Mouse (Mus musculus): ENCODE measurements around the gene Rbm45.

Rbm45 gene

GRCm38 (mm10) chr2:76378646-76379045 is 8.9 kb downstream of the Rbm45 start:
- DNase-seq (ENCODE audit: low read depth, low spot score) = no peak

- DNase-seq (ENCODE audit: low read depth, low spot score) = peak; percentile 64
Observed at GRCm38 (mm10) chr2:76386531-76386930, 16.7 kb downstream of the Rbm45 start.

- no peak for DNase-seq (ENCODE audit: low read depth, low spot score)
Observed at GRCm38 (mm10) chr2:76400178-76400577, 30.4 kb downstream of the Rbm45 start.

- DNase-seq (ENCODE audit: low read depth, low spot score) = no peak
Observed at GRCm38 (mm10) chr2:76405596-76406150, 35.9 kb downstream of the Rbm45 start.

GRCm38 (mm10) chr2:76406151-76406936 is 36.6 kb downstream of the Rbm45 start, which contains the start of gene Osbpl6:
Gene Osbpl6, plus strand, starts transcription at chr2:76406508.
- peak; percentile 44 for DNase-seq (ENCODE audit: low read depth, low spot score)

- peak; percentile 40 for DNase-seq (ENCODE audit: low read depth, low spot score)
Observed at GRCm38 (mm10) chr2:76406937-76407441, 37.2 kb downstream of the Rbm45 start.

GRCm38 (mm10) chr2:76409526-76409925 is 39.7 kb downstream of the Rbm45 start:
- DNase-seq (ENCODE audit: low read depth, low spot score) = no peak

- no peak for DNase-seq (ENCODE audit: low read depth, low spot score)
Observed at GRCm38 (mm10) chr2:76409986-76410385, 40.2 kb downstream of the Rbm45 start.

GRCm38 (mm10) chr2:76412924-76413323 is 43.1 kb downstream of the Rbm45 start:
- DNase-seq (ENCODE audit: low read depth, low spot score) = no peak

GRCm38 (mm10) chr2:76417446-76418141 is 47.8 kb downstream of the Rbm45 start:
- DNase-seq (ENCODE audit: low read depth, low spot score) = no peak

GRCm38 (mm10) chr2:76418142-76418518 is 48.3 kb downstream of the Rbm45 start:
- no peak for DNase-seq (ENCODE audit: low read depth, low spot score)

- DNase-seq (ENCODE audit: low read depth, low spot score) = no peak
Observed at GRCm38 (mm10) chr2:76421411-76421924, 51.7 kb downstream of the Rbm45 start.

- DNase-seq (ENCODE audit: low read depth, low spot score) = no peak
Observed at GRCm38 (mm10) chr2:76426816-76427215, 57.0 kb downstream of the Rbm45 start.

- DNase-seq (ENCODE audit: low read depth, low spot score) = peak; percentile 65
Observed at GRCm38 (mm10) chr2:76429318-76429717, 59.5 kb downstream of the Rbm45 start.

GRCm38 (mm10) chr2:76429855-76430254 is 60.1 kb downstream of the Rbm45 start:
- no peak for DNase-seq (ENCODE audit: low read depth, low spot score)

GRCm38 (mm10) chr2:76430539-76430938 is 60.8 kb downstream of the Rbm45 start:
- DNase-seq (ENCODE audit: low read depth, low spot score) = no peak
